Mouse (Mus musculus) spleen, adult 2 months (tissue): ENCODE measurements around the gene Gja10. TPM values are rescaled to one million over a fixed set of nuclear protein-coding genes. Genes with fewer than 3 reads are reported as not detected.
A peak's percentile ranks its signal among the peaks of the same experiment; 100 is the strongest.

Source experiments
- DNase-seq, 2 experiments: peaks; one replicate each; pipeline versions ENCODE4 v3.0.0 to v3.0.0-alpha.2; 2012 to 2021; ENCODE audit warnings: low spot score in 2 of 2, low read depth in 1 of 2
- H3K27ac ChIP-seq: fragments of 200-500 bp; 2 replicates; pipeline ENCODE4 v1.5.1; 2012; ENCODE audit warnings: low read length, inconsistent platforms; ENCODE audit not compliant: insufficient read depth
- H3K27me3 ChIP-seq: fragments of 200-500 bp; 2 replicates; pipeline ENCODE4 v1.6.1; 2012; ENCODE audit warnings: mild to moderate bottlenecking, moderate library complexity, low read length, inconsistent platforms; ENCODE audit not compliant: control insufficient read depth, insufficient read depth
- H3K36me3 ChIP-seq: fragments of 200-500 bp; 2 replicates; pipeline ENCODE4 v1.6.1; 2012; ENCODE audit warnings: mild to moderate bottlenecking, low read length, inconsistent platforms; ENCODE audit not compliant: control insufficient read depth, insufficient read depth
- H3K4me1 ChIP-seq: fragments of 200-500 bp; 2 replicates; pipeline ENCODE4 v1.6.1; 2011; ENCODE audit warnings: inconsistent platforms; ENCODE audit not compliant: control insufficient read depth, insufficient read depth, insufficient read length
- H3K4me3 ChIP-seq: fragments of 200-500 bp; 2 replicates; pipeline ENCODE4 v1.5.1; 2011; ENCODE audit warnings: mild to moderate bottlenecking, inconsistent platforms; ENCODE audit not compliant: insufficient read depth, insufficient read length; ENCODE audit errors: extremely low read depth
- CTCF ChIP-seq: fragments of 200-500 bp; IDR thresholded peaks from 2 replicates; pipeline ENCODE4 v1.5.1; 2011; ENCODE audit warnings: mild to moderate bottlenecking, inconsistent platforms; ENCODE audit not compliant: insufficient read depth, insufficient read length, insufficient replicate concordance; ENCODE audit errors: extremely low read depth
- POLR2A ChIP-seq: fragments of 200-500 bp; IDR thresholded peaks from 2 replicates; pipeline ENCODE4 v1.6.1; 2011; ENCODE audit warnings: low read depth, low read length, inconsistent platforms
- WGBS: fragments of 180-500 bp; shearing (Covaris S2); methylation state at CpG from one replicate; pipeline ENCODE4 v1.1.7; 2018; 5-methylcytosine and 5-hydroxymethylcytosine counted together
- polyA plus RNA-seq: library from polyadenylated mRNA; depleted of rRNA; stranded (reverse); fragments of >200 nt; gene quantifications from 2 replicates; pipeline ENCODE4 v1.2.3, GENCODE M21; 2012; rRNA removed

The Gja10 gene
- polyA plus RNA-seq, result 0.05 and 0.06 TPM in 2 replicates

DNA sequence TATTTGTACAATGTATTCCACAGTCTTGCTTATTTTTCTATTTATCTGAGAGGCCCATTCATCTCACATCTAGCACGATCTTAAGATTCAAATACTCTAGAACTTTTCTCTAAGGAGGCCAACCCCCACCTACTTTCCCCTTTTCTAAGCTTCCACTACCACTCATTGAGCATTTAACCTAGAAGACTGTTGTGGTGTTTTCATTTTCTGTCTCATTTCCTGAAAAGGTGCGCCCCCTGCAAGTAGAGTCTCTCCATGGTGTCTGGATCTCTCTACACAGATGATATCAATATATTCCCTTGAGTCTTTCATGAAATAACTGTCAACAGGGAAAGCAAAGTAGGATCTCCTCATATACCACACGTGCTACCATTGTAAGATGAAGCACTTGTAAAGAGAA lies at the start of gene Gja10:
Gene Gja10, minus strand, starts transcription at position 101 of the 400 bp plus-strand sequence.
- Histone ChIP-seq H3K27ac (no peak within 1 kb of the TSS), H3K4me3 (no peak within 1 kb of the TSS), H3K27me3 (no peaks in the 10 kb centered on the region), H3K4me1 (no peaks in the 10 kb centered on the region), H3K36me3 (no peaks in the 10 kb centered on the region)
- TF ChIP-seq CTCF, result no peak
- TF ChIP-seq POLR2A, result no peak
- no peak for DNase-seq
- WGBS, result 66% methylated on average over 3 of the region's 3 CpGs

DNA sequence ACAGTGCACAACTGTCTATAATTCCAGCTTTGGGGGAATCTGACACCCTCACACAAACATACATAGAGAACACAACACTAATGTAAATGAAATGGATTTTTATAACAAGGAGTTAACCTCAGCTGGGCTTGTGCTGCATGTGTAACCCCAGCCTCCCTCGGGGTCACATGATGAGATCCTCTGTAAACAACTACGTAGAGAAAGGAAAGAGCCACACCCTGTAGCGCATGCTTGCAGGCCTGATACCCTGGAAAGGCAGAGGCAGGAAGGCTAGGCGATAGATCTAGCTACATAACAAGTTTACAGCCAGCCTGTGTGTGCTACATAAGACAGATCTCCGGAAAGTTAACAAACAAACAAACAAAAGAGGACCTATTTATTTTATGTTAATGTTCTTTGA lies 49.1 kb upstream of the Gja10 start:
- peaks cover 15% of the 10 kb centered on the region for H3K36me3 ChIP-seq
- no peak overlapping the region for H3K4me3 ChIP-seq
- TF ChIP-seq CTCF (no peak), POLR2A (no peak)
- no peaks in the 10 kb centered on the region for H3K4me1 ChIP-seq
- H3K27me3 ChIP-seq, result no peaks in the 10 kb centered on the region
- 78% methylated on average over 5 of the region's 5 CpGs for WGBS
- H3K27ac ChIP-seq, result no peak overlapping the region
- DNase-seq, result no peak

DNA sequence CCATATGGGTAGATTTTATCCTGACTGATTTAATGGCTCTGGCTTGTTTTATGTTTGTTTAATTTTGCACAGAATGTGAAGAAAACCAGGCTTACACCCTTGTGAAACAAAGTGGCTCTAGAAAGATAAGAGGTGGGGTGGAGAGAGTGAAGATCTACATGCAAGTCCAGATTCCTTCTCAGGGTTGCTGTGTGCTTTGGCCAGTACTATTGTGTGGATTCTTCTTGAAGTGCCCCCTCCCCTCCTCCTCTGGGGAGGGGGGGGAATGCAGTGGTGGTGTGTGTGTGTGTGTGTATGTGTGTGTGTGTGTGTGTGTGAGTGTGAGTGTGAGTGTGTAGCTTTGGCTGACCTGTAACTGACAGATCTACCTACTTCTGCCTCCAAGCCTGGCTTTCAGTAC lies 19.1 kb upstream of the Gja10 start:
- no peaks in the 10 kb centered on the region for H3K27me3 ChIP-seq
- no peak overlapping the region for H3K27ac ChIP-seq
- TF ChIP-seq POLR2A (no peak), CTCF (no peak)
- no peak for DNase-seq
- H3K4me3 ChIP-seq, result no peak overlapping the region
- H3K36me3 ChIP-seq, result peaks cover 4% of the 10 kb centered on the region; the same call in 1 of the 2 replicates
- no peaks in the 10 kb centered on the region for H3K4me1 ChIP-seq

DNA sequence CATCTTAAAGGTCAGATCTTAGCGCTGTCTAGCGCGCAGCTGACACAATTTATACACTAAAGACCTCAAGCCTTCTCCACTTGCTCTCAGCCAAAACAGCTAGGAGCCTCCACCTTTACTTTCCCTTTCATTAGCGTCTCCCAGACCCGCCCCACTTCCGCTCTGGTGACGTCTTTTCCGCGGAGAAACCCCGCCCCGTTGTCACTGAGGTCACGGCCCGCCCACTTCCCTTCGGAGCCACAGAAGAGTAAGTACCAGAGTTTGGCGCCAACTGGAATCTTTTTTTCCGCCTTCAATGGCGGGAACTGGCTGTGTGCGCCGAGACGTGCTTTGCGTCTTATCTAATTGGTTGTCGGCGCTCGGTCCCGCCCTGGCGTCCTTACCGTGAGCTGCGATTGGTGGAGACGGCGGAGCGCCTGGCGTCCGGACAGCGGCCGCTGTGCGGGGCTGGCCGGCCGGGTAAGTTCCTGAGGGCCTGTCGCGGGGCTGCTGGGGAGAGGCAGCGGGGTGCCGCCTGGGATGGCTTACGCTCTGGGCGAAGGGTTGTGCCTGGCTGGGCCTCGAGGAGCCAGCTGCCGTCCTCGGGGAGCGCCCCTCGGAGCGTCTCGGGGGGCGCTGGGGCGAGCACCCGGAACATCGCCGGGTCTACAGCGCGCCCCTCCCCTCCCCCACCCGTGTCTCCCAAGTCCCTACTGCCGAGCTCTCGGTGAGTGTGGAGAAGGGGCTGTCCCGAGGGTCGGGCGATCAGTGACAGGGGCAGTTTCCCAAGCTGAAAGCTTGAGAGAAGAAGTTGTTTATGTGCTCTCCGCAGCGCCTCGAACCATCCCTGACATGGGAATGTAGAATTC lies 12.7 kb upstream of the Gja10 start, which contains the start of gene Casp8ap2:
Gene Casp8ap2, plus strand, starts transcription at position 418 of the 848 bp plus-strand sequence.
- TF ChIP-seq POLR2A (peak; percentile 72), CTCF (no peak)
- no peaks in the 10 kb centered on the region for H3K36me3 ChIP-seq

DNA sequence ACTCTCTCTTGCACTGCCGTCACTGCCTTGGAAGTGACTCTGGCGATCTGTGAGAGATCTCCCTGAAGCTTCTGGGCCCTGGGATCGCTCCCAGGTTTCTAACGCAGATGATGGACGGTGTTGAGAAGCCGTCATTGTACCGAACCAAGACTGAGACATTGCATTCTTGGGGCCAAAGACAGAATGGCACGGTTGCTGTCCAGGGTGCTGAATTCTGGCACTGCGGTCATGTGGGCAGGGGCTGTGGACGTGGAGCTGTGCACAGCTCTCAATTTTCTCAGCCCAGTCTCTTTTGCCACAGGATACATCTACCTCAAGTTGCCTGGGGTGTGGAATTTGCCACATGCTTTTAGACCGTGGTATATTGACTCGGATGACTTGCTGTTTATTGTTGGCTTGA lies 1.4 kb downstream of the Gja10 start:
- 25% methylated on average over 12 of the region's 12 CpGs for WGBS
- Histone ChIP-seq H3K27me3 (no peaks in the 10 kb centered on the region), H3K4me3 (no peak overlapping the region), H3K4me1 (no peaks in the 10 kb centered on the region), H3K27ac (no peak overlapping the region), H3K36me3 (no peaks in the 10 kb centered on the region)
- TF ChIP-seq POLR2A, result no peak
- no peak for TF ChIP-seq CTCF
- DNase-seq, result peak in 1 of 2 experiments; percentile 35

More for the DNA sequence above, 12.7 kb upstream of the Gja10 start, which contains the start of gene Casp8ap2:
- Histone ChIP-seq H3K27ac (peak within 1 kb of the TSS; percentile 88), H3K4me1 (no peaks in the 10 kb centered on the region), H3K27me3 (no peaks in the 10 kb centered on the region), H3K4me3 (peak within 1 kb of the TSS; percentile 94)
- under 1% methylated on average over 67 of the region's 67 CpGs for WGBS
- peak; percentile 98 to 99 for DNase-seq

DNA sequence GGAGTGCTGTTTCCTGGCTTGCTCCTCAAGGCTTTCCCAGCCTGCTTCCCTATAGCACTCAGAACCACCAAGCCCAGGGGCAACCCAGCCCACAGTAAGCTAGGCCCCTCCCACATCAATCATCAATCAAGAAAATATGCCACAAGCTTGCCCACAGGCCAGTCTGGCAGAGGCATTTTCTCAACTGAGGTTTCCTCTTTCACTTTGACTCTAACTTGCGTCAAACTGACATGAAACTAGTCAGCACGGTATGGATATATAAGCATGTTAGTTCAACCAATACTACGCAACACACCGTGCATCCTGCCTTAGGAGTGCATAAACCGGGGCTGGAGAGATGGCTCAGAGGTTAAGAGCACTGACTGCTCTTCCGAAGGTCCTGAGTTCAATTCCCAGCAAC lies 14.3 kb downstream of the Gja10 start:
- TF ChIP-seq POLR2A (no peak), CTCF (no peak)
- Histone ChIP-seq H3K27me3 (no peaks in the 10 kb centered on the region), H3K36me3 (0 out of 2 replicates have a peak, but pooled peaks cover 1% of the 10 kb centered on the region), H3K27ac (no peak overlapping the region), H3K4me1 (peaks cover 8% of the 10 kb centered on the region; the same call in 1 of the 2 replicates), H3K4me3 (no peak overlapping the region)
- DNase-seq, result peak in 1 of 2 experiments; percentile 67
- WGBS, result 29% methylated on average over 6 of the region's 6 CpGs

DNA sequence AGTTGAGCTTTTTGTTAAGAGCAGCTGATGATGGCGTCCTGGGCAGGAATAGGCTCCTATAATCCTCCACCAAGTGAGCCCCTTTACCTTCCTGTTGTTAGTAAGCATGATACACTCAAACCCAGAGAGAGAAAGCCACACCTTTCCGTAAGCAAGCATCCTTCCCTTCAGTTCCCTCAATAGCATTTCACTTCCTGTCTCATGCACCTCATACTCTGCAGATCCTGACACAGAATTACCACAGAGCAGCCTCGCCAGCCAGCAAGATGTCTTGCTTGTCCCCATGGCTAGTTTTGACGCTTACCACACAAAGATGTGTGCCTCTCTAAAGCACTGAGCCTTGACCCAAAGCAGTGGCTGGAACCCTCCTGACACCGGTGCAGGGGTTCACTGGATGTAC lies 15.0 kb downstream of the Gja10 start:
- no peak for DNase-seq
- 48% methylated on average over 5 of the region's 5 CpGs for WGBS
- 0 out of 2 replicates have a peak, but pooled peaks cover 1% of the 10 kb centered on the region for H3K36me3 ChIP-seq
- no peak overlapping the region; the same call in 1 of the 2 replicates for H3K27ac ChIP-seq
- H3K4me1 ChIP-seq, result peaks cover 8% of the 10 kb centered on the region; the same call in 1 of the 2 replicates
- H3K4me3 ChIP-seq, result no peak overlapping the region
- TF ChIP-seq POLR2A, result no peak
- no peak for TF ChIP-seq CTCF
- H3K27me3 ChIP-seq, result no peaks in the 10 kb centered on the region
